Mouse (Mus musculus) hindbrain, embryonic 11.5 days (tissue): ENCODE data around the gene 1110002E22Rik. TPM values are rescaled to one million over a fixed set of nuclear protein-coding genes. Genes with fewer than 3 reads are reported as not detected.

Source experiments
- ATAC-seq: fragments of 200-750 bp; cut with Nextera tagmentation; 2 replicates; pipeline ENCODE4 v1.8.0; 2017; ENCODE audit warnings: mild to moderate bottlenecking, moderate TSS enrichment, moderate library complexity; ENCODE audit not compliant: low FRiP score
- DNase-seq: peaks from one replicate; pipeline ENCODE4 v3.0.0-alpha.2; 2015; ENCODE audit warnings: low spot score
- H3K27ac ChIP-seq: fragments of 300-500 bp; sonication (generic); 2 replicates; pipeline ENCODE4 v1.5.1; 2014; ENCODE audit warnings: mild to moderate bottlenecking, low read depth, low read length
- H3K27me3 ChIP-seq: fragments of 300-500 bp; sonication (generic); 2 replicates; pipeline ENCODE4 v1.6.1; 2014; ENCODE audit warnings: mild to moderate bottlenecking, low read length, moderate library complexity, mixed read lengths; ENCODE audit not compliant: control insufficient read depth, insufficient read depth
- H3K36me3 ChIP-seq: fragments of 300-500 bp; sonication (generic); 2 replicates; pipeline ENCODE4 v1.6.1; 2014; ENCODE audit warnings: mild to moderate bottlenecking, low read length, moderate library complexity, mixed read lengths; ENCODE audit not compliant: control insufficient read depth, insufficient read depth
- H3K4me1 ChIP-seq: fragments of 300-500 bp; sonication (generic); replicated peaks from 2 replicates; pipeline ENCODE4 v1.6.1; 2014; ENCODE audit warnings: low read length, mixed read lengths; ENCODE audit not compliant: control insufficient read depth, insufficient read depth
- H3K4me2 ChIP-seq: fragments of 300-500 bp; sonication (generic); replicated peaks from 2 replicates; pipeline ENCODE4 v1.6.1; 2014; ENCODE audit warnings: mild to moderate bottlenecking, low read depth, low read length
- H3K4me3 ChIP-seq: fragments of 300-500 bp; sonication (generic); 2 replicates; pipeline ENCODE4 v1.5.1; 2014; ENCODE audit warnings: low read depth, low read length
- H3K9ac ChIP-seq: fragments of 300-500 bp; sonication (generic); 2 replicates; pipeline ENCODE4 v1.6.1; 2014; ENCODE audit warnings: low read depth, low read length
- H3K9me3 ChIP-seq: fragments of 300-500 bp; sonication (generic); 2 replicates; pipeline ENCODE4 v1.6.1; 2016; ENCODE audit warnings: low read length; ENCODE audit not compliant: control insufficient read depth
- WGBS: fragments of 180-500 bp; shearing (Covaris S2); extraction: QIAGEN DNeasy Blood & Tissue Kit; methylation state at CpG from one replicate; pipeline ENCODE4 v1.1.7; 2014; 5-methylcytosine and 5-hydroxymethylcytosine counted together
- polyA plus RNA-seq: library from polyadenylated mRNA; unstranded; fragments of >200 nt; fragmentation: Nextera tagmentation; extraction: Ambion mirVana; gene quantifications from 2 replicates; pipeline ENCODE4 v1.2.1, GENCODE M21; 2014

The 1110002E22Rik gene
- 0.17 and 0.20 TPM in 2 replicates for polyA plus RNA-seq

DNA sequence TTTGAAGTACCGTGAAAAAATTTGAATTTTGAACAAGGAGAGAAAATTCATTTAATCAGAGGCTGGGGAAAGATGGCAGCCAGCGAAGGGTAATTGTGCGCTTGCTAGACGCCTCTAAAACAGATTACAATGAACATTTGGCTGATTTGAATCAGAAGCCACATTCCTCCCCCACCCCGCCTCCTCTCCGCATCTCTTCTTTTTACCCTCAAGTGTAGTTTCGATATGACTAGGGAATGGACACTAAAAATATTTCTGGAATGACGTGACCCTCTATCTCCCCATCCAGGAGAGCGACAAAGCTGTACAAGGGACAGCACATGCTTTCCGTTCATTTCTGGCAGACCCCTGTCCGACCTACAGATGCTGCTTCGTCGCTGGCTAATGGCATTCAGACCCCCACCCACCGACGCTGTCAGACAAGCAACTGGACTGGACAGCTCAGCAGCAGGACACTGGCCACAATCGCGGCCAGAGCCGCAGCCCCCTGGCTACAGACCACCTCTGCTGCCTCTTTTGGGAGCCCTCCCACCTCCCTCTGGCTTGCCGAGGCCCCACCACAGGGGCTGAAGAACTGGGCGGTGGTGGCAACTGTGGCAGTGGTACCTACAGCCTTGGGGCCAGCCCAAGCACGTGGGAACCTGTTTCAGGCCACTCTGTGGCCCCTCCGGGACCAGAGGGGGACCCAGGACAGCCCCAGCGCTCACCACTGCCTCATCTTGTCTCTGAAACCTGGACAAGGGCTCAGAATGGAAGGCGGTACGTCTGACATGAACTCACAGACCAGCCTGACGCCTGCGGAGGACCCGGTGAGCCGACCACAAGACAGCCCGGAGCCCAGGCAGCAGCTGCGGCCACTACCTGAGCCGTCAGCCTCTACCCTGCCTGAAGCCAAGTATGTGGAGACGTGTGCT, at the start of gene 1110002E22Rik:
Gene 1110002E22Rik (plus strand): TSS at position 321 of the 914 bp plus-strand sequence.
- Histone ChIP-seq H3K4me1 (no peaks in the 10 kb centered on the region; the same call in none of the 2 replicates), H3K4me3 (no peak within 1 kb of the TSS), H3K4me2 (0 out of 2 replicates have a peak within 1 kb of the TSS, but pooled peaks have one; percentile 6), H3K9me3 (no peaks in the 10 kb centered on the region), H3K9ac (no peak within 1 kb of the TSS), H3K27me3 (no peaks in the 10 kb centered on the region), H3K36me3 (no peaks in the 10 kb centered on the region), H3K27ac (no peak within 1 kb of the TSS)
- 73% methylated on average over 33 of the region's 33 CpGs for WGBS
- ATAC-seq (peak; percentile 50), DNase-seq (peak; percentile 17)

DNA sequence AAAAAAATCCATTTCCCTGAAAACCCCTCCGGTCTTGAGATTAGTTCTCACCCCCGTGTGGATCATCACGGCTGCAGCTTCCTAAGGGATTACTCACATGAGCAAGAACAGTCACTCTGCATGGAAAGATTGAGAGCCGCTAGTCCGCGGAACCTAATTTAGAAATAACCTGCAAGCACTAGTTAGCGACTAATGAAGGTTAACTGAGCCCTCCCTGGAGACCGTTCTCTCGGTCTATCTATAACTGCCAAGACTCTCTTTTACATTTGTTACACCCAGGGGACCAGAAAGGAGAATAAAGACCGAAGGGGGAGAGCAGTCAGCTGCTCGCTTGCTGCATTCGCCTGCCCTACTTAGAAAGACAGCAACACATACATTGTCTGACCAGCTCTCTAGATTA, 48.0 kb upstream of the 1110002E22Rik start:
- Histone ChIP-seq H3K4me3 (no peak overlapping the region), H3K27ac (no peak overlapping the region), H3K4me1 (no peaks in the 10 kb centered on the region), H3K4me2 (no peak overlapping the region), H3K36me3 (no peaks in the 10 kb centered on the region), H3K27me3 (no peaks in the 10 kb centered on the region), H3K9me3 (no peaks in the 10 kb centered on the region), H3K9ac (no peak overlapping the region)
- WGBS, result 76% methylated on average over 12 of the region's 12 CpGs
- ATAC-seq (peak; percentile 49; the same call in 1 of the 2 replicates), DNase-seq (peak; percentile 20)

DNA sequence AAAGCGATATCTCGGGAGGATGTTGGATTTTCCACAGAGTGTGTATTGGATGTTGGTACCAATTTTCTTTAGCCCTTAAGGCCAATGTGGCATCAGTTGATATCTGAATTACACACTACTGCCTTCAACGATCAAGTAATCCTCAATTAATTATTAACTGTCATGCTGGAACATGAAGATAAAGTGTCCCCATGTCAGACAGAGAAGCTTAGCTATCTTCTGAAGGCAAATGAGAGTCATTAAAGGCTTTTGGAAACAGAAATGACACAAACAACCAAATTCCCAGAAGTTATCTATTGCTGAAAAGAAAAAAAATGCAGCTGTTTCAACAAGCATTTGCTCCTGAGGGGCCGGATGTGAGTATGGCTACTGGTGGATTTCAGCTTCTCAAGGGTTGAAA, 42.8 kb upstream of the 1110002E22Rik start:
- H3K36me3 ChIP-seq, result no peaks in the 10 kb centered on the region
- H3K9ac ChIP-seq, result no peak overlapping the region
- H3K4me3 ChIP-seq, result no peak overlapping the region
- WGBS, result 92% methylated on average over 4 of the region's 4 CpGs
- H3K4me1 ChIP-seq, result no peaks in the 10 kb centered on the region
- H3K27me3 ChIP-seq, result no peaks in the 10 kb centered on the region
- no peaks in the 10 kb centered on the region for H3K9me3 ChIP-seq
- DNase-seq (no peak), ATAC-seq (no peak)
- H3K27ac ChIP-seq, result no peak overlapping the region
- no peak overlapping the region for H3K4me2 ChIP-seq

DNA sequence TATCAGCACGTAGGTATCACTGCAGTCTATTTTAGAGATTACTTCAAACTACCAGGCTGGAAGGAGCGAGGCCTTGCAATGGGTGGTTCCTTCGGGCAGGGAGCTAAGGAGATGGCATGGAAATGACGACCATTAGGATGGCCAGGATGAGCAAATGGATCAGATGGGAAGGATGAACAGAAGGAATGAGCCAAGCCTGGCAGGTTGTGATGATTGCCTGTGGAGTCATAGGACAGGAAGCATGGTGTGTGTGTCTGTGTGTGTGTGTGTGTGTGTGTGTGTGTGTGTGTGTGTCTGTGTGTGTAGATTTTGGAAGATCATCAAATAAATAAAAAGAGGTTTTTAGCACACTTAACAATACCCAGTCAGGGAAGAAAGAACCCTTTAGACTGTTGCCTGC, 42.2 kb upstream of the 1110002E22Rik start:
- H3K4me1 ChIP-seq, result no peaks in the 10 kb centered on the region
- no peak overlapping the region for H3K4me2 ChIP-seq
- no peaks in the 10 kb centered on the region for H3K27me3 ChIP-seq
- WGBS, result 91% methylated on average over 4 of the region's 4 CpGs
- H3K9ac ChIP-seq, result no peak overlapping the region
- H3K27ac ChIP-seq, result no peak overlapping the region
- ATAC-seq (no peak), DNase-seq (no peak)
- no peak overlapping the region for H3K4me3 ChIP-seq
- no peaks in the 10 kb centered on the region for H3K9me3 ChIP-seq
- H3K36me3 ChIP-seq, result no peaks in the 10 kb centered on the region

DNA sequence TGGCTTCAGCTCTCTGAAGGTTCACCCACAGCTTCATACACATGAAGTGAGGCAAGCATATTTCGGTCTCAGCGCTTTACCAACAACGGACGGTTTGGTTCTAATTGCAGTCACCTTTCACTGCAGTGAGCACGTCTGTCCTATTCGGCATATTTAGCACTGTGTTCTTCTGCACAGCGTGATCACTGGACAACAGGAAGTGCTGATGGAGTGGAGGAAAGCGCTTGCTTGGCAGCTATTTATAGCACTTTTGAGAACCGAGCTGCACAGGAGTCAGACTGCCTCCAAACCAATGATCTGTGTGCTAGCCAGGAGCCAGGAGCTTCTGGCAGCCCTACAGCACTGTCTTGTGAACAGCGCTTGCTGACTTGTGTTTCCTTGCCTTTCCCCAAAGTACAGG, 38.6 kb upstream of the 1110002E22Rik start:
- DNase-seq, result no peak
- Histone ChIP-seq H3K36me3 (no peaks in the 10 kb centered on the region), H3K4me3 (no peak overlapping the region), H3K9me3 (no peaks in the 10 kb centered on the region), H3K27ac (no peak overlapping the region), H3K4me2 (no peak overlapping the region), H3K27me3 (no peaks in the 10 kb centered on the region), H3K4me1 (no peaks in the 10 kb centered on the region), H3K9ac (no peak overlapping the region)
- ATAC-seq, result no peak
- WGBS, result 80% methylated on average over 10 of the region's 10 CpGs

DNA sequence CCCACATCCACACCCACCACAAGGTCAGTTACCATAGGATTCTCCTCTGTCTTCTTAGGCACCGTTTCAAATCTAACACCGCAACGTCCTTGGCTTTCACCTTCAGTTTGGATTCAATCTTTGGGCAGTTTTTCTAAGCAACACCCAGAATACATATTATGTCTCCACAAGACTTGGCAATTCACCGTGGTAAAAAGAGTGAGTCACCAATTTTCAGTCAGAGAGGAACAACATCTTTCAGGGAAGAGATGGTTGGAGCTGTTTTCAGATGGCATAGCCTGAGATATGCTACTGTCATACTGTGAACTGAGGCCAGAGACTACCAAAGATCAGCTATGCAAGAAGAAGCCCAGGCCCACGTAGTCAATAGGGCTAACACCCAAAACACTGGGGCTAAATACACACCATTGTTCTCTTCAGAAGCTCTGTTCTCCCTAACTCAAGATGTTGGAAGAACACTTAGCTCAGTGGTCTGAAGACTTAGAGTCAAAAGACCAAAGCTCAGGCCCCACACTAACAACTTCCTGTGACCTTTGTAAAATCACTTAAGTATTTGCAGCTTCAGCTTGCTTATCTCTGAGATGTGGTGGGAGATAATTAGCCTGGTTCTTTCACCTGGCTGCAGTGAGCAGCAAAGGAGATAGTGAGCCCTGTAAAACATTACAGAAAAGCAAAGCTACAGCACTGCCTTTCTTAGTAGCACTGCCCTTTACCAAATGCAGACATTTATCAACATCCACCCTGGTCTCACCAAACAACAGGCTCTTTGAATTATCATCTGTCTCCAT, 37.1 kb upstream of the 1110002E22Rik start:
- H3K9ac ChIP-seq, result no peak overlapping the region
- H3K27me3 ChIP-seq, result no peaks in the 10 kb centered on the region
- no peaks in the 10 kb centered on the region for H3K4me1 ChIP-seq
- no peaks in the 10 kb centered on the region for H3K9me3 ChIP-seq
- WGBS, result 81% methylated on average over 5 of the region's 5 CpGs
- H3K36me3 ChIP-seq, result no peaks in the 10 kb centered on the region
- no peak overlapping the region for H3K4me2 ChIP-seq
- ATAC-seq (no peak), DNase-seq (no peak)
- H3K4me3 ChIP-seq, result no peak overlapping the region
- H3K27ac ChIP-seq, result no peak overlapping the region

DNA sequence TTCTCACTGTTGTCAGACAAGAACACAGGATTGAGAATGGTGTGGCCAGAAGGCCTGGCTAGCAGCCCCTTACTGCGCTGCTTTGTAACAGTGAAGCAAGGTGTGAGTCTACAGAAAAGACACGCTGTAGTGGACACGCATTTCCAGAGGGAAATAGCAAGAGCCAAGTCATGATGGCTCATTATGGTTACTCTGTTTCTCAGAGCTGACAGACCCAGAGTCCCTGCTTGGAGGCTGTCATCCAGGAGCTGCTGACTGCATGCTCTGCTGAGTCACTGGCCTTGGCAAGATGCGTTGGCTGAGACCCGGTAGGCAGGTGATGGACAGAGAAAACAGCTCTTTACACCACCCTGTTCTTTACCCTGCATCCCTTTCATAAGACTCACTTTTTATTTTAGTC, 35.5 kb upstream of the 1110002E22Rik start:
- Histone ChIP-seq H3K9me3 (no peaks in the 10 kb centered on the region), H3K4me2 (no peak overlapping the region), H3K27me3 (no peaks in the 10 kb centered on the region), H3K4me3 (no peak overlapping the region), H3K4me1 (no peaks in the 10 kb centered on the region), H3K9ac (no peak overlapping the region), H3K36me3 (no peaks in the 10 kb centered on the region), H3K27ac (no peak overlapping the region)
- ATAC-seq, result no peak
- DNase-seq, result no peak
- WGBS, result 90% methylated on average over 5 of the region's 5 CpGs

DNA sequence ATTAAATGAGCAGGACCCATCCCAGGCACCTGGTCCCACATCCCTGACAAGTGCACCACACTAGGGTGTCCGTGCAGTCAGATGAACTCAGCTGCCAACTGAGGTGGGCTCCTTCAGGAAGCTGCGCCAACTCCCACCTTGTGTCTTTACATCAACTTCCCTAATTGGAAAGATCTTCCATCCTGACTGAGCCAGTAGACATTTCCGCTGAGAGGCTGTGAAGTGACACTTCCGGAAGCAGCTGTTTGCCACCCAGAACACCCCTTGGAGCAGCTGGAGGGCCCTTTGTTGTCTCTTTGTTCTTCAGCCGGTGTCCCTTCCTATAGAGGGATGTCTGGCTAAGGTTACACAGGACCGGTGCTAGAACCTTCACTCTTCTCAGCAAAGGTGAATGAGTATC, 34.3 kb upstream of the 1110002E22Rik start:
- H3K4me2 ChIP-seq, result no peak overlapping the region
- H3K9ac ChIP-seq, result no peak overlapping the region
- H3K4me1 ChIP-seq, result no peaks in the 10 kb centered on the region
- no peaks in the 10 kb centered on the region for H3K27me3 ChIP-seq
- no peaks in the 10 kb centered on the region for H3K36me3 ChIP-seq
- DNase-seq, result no peak
- WGBS, result 79% methylated on average over 6 of the region's 6 CpGs
- no peak overlapping the region for H3K4me3 ChIP-seq
- no peak overlapping the region for H3K27ac ChIP-seq
- ATAC-seq, result no peak; the same call in 1 of the 2 replicates
- H3K9me3 ChIP-seq, result no peaks in the 10 kb centered on the region
